Mouse (Mus musculus) cerebellum, adult 18-20 months (tissue): ENCODE data around the gene Stk26.

Experiments
- DNase-seq, 2 experiments: peaks; one replicate each; pipeline ENCODE4 v3.0.0; 2021

Stk26 gene

DNA sequence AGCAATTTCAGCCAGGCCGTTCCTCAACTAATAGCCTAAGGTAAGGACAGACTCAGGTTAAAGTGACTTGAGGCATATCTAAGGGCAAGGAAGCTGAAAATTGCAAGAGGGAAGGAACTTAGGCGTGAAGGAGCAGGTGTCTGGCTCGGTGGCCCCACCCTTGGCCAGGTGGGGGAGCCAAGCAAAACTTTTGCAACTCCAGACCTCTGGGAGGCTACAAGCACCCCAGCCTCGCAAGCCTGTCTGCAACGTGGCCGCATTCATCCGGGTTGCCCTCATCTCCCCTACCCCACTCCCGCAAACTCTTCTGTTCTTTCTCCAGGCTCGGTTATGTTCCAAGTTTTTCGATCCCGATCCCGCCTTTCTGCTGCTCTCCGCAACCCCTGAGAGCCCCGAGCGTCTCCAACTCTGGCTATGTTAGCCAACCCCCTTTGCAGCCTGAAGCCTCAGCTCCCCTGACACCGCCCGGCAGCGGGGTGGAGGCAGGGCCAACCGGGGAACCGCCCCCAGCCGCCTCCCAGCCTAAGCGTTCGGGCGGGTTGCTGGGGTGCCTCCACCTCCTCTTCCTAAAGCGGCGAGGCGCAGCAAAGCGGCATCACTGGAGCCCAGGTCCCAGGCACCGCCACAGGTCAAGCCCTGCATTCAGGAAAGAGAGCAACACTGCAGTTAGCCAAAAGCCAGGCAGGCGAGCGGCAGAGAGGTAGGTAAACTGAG is at the start of gene Stk26:
Stk26 (plus strand) TSS at position 201 of the 714 bp plus-strand sequence.
- peak; percentile 10 to 12 for DNase-seq

DNA sequence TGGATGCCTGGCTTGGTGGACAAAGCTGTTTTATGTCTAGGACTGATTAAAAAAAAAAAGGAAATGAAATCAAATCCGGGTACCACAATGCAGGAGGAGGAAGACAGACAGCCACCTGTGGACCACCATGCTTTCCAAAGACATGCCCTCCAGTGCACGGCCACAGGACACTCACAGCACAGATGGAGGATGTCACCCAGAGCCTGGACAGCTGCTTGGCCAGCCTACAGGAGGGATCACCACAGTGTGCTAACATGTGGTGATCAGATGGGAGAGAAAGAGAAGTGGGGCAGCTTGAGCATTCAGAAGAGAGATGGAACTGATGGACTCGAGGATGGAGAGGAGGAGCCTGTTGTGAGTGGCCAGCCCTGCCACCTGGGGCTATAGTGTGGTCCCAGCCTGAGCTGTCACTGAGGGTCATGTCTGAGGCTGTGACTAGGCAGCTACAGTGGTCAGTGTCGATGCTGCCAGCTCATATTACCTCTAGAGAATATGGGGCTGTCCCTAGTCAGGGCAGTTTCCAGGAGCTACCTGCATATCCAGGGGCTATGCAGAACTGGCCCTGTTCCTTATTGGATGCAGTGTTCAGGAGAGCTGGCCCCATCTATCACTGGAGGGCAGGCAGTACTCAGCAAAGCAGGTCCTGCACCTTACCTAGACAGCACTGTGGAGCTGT is 47.7 kb upstream of the Stk26 start:
- DNase-seq: no peak

DNA sequence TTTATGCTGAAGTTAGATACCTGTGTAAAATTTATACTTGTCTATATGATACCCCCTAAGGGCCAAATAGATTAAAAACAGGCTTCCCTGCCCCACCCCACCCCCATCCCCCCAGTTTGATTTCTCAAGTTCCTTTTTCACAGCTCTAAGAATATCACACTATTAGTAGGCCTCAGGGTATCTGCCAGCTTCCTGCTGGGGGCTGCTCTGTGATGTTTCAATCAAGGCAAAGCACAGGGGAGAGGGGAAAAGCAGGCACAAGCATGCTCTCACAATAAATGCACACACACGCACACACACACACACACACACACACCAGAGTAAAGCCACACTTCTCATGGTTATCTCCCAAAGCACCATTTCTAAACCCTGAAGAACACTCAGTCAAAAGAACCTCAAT is 43.0 kb upstream of the Stk26 start:
- DNase-seq: no peak

DNA sequence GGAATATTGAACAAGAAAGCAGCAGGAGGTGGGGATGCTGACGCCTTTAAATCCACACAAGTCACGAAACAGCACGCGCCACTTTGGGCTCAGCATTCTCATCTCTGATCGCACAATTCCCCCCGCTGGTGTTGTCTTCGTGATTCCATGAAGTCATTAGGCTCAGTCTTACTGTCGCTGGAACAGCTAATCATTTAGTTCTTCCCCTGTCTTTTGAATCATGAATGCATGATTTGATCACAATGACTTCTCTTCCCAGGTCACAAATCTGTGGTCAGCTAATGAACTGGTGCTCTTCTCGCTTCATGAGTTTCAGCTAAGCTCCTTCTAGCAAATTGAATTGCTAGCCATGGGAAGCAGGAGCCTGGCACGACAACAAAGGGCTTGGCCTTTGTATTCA is 42.3 kb upstream of the Stk26 start:
- DNase-seq: no peak

DNA sequence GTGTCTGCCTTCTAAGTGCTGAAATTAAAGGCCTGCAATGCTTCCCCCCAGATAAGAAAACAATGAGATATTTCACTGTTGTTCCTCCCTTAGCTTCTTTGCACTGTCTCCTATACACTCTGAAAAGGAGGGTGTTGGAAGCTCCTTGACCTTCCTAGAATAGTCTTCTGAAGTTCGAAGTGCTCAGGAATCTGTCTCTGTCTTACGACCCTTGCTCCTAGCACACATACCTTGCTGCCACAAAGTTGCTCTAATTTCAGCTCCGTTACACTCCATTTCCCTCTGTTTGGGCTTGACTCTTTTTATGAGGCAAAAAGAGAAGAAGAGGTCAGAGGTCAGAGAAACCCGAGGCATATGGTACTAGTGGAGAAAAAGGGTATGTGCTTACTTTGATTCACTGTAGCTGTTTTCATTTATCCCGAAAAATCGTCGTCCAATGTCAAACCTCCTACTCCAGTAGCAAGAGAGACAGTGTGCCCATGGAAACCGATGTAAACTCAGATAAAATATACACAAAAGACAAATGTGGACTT is 41.1 kb upstream of the Stk26 start:
- no peak for DNase-seq

DNA sequence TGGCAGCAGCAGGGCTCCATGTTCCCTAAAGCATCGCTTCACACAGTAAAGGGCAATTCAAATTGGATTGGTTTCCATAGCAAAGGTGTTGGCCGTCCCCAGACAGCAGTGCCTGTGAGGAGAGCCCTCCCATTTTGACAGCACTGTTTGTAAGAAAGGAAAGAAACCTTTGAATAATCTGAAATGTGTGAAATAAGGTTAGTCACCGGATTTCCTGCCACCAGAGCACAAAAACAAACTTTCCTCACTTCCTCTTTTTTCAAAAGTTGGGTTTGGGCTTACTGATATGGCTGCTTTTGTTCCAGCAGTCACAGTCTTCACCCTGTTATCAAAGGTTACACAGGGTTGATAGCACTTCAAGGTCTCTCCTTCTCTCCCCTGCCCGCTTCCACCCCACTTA is 35.2 kb upstream of the Stk26 start:
- DNase-seq: no peak

DNA sequence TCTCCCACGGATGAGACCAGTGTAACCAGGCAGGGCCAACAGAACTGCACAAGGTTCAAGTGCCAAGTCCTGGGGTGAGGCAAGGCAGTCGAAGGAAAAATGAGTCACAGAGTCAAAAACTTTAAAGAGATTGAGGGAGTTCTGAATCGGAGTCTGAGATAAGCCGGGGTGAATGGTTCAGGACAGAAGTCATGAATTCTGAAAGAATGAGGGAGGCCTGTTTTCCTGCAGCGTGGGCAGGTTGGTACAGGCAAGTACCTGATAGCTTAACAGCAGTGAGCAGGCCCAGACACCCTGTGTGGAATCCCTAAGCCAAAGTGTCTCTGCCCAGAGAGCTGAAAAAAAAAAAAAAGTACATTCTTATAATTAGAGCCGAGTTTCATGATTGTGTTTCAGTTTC is 17.0 kb upstream of the Stk26 start:
- no peak for DNase-seq

DNA sequence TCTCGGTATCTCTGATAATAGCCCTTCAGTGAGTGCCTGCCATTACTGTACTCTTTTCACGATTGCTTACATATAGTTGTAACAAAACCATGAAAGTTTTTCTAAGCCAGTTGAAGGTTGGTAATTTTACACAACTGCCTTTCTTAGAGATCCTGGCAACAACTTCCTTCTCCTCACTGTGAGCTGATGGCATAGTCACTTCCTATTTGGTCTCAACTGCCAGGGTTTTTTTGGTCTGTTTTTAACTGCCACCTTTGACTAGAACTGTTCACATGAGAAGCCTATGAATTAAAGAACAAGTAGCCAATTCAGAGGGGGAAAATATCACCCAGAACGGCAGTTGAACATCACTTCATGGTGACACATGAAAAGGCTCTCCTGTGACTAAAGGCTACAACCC is 5.3 kb upstream of the Stk26 start:
- DNase-seq: no peak

DNA sequence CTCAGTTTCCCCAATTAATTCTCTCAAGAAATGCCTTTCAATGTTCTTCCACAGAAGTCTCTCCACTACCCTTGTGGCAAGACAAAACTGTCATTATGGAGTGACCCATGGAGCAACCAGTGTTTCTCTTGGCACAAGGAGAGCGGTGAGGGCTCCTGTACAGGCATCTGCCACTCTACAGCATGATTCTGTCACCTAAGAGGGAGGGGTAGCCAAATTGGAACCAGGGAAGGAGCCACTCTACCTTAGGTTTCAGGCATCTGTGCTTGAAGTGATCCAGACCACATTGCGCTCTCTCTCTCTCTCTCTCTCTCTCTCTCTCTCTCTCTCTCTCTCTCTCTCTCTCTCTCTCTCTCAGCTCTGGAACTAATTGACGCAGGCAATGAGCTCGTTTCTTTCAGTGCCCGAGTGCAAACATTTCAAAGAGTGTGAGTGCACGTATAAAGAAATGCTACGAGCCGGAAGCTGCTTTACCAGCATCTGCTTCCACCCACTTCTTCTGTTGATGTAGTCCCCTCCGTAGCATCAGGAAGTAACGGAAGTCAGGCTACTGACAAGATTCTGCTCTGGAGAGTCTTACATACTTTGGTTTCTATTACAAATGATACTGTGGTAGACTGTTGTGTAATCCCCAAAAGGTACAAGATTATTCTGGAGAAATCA is 4.7 kb upstream of the Stk26 start:
- no peak for DNase-seq

DNA sequence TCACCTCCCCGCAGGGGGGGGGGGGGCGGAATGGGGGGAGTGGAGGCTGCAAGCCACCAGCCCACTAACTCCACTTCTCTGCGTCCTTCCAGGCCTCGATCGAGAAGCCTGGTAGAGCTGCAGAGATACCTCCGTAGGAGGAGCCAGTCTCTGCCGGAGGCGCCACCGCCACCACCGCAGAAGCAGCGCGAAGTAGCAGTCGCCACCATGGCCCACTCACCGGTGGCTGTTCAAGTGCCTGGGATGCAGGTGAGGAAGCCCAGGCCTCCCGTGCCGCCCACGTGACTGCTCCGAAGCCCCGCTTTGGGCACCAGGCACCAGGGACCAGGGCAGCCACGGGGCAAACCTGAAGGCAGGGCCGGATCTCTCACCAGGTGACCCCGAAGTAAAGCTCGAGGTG is 740 bp downstream of the Stk26 start:
- peak in 1 of 2 experiments; percentile 5 for DNase-seq

DNA sequence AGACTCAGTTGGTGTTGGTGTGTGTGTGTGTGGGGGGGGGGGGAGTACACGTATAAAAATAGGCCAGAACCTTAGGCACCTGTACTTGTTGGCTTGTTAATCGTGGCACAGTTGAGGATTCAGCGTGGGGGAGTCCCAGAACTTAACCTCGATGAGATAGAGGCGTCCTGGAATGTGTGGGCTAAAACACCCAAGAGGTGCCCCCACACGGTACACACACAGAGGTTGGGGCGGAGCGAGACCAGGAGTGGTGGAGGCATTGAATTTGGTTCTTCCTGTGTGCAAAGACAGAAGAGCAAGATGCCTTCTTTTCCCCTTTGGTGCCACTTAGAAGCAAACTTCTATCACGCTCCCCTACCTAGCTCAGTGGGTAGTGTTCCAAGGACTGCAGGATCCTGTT is 1.2 kb downstream of the Stk26 start:
- no peak for DNase-seq

DNA sequence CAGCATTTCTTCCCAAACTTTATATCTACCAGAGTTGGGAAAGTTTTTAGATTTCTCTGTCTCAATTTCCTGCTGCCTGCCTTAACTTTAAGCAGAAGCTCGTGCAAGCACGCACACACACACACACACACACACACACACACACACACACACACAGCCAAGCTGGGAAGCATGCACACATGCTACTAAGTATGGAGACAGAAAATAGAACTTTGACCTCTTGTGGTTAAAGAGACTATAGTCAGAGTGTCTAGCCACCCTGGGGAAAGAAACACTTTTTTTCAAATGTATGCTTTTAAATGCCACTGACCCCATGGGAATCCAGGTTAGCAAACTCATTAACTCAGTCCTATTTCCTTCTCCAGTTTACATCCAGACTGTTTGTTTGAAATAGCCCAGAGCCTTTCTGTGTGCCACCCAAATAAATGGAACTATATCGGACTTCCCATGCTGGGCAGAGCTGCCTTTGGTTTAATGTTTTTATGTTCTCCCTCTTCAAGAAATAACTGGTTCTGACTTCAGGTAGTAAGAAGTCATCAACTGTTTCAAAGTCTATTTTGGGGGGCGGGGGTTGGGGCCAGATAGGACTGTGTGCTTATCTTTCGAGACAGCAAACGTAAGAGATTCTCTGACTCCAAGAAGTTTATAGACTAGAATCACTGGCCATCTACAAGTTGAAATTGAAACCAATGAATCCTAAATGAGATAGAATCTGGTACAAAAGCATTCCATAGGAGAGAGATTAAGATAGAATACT is 9.8 kb downstream of the Stk26 start:
- no peak for DNase-seq

DNA sequence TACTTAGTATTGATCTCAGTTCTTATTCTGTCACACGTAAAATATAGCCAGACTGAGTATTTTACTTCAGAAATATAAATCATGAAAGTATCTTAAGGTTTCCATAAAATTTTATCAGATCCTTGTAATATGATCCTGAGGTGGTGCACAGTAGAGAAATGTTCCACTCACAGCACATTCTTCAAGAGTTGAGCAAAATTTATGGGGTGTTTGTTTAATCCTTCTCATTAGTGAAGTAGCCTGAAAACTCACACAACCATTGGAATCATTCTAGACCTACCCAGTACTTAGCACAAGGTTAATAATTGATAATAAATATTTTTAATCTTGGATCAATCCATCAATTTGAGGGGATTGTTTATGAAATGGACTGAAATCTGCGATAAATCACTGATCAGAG is 22.9 kb downstream of the Stk26 start:
- no peak for DNase-seq

DNA sequence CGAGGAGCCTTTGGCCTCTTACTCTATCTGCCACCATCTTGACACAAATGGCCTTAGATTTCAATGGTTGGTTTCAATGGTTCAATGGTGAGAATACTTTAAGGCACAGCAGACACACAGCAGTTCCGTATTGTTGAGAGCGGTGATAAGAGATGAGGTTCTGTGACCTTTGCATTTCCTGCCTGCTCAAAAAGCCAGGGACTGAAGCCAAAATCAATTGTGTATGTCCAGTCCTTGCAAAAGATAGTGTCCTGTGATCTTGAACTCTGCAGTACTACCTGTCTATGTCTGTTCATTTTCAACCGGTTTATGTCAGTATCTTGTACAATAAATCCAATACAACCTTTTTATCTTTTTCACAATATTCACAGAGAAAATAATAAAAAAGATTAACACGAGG is 23.9 kb downstream of the Stk26 start:
- no peak for DNase-seq

DNA sequence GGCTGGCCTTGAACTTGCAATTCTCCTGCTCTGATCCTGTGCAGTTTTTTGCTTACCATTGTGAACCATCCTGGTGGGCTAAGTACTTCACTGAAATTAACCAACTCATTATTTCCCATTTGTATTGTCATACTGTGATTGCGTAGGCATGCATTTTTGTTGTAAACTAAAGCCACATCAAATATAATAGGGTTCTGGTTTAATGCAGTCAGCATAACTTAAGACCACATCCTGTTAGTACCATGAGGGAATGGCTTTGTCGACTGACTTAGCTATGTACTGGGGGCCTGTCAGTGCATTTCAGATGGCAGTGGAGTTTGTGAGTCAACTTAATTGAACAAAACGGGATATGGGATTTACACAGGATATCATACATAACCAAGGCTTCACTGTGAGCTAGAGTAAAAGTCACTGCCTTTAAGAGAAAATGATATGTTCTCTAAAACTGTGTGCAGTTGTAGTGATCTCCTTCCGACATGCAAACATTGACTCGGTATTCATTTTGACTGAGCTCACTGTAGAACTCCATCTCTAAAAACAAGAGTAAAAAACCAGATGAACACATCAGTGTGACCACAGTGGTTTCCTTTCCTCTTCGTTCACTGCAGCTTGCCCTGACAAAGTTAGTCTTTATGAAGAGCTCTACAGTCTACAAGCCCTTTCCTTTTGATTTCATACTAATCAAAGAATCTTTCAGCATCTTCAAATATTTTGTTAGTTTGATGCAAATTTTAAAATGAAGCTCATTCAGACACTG is 33.6 kb downstream of the Stk26 start:
- no peak for DNase-seq

DNA sequence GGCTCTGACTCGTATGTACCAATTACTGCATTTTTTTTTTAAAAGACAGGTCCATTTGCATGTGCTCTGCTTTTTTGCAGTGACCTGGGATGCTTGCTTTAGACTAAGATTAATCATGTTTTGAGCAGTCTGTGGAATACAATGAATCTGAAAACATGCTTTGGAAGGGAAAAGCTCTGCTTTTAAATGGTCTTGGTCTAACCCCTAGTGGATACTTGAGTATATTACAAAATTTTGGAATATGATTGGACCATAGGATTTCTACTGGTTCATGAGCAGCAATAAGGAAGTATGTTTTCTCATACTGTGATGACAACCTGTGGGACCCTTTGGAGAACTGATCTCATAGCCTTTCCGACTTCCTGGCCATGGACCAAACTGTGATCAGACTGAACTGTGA is 47.2 kb downstream of the Stk26 start:
- DNase-seq: no peak

DNA sequence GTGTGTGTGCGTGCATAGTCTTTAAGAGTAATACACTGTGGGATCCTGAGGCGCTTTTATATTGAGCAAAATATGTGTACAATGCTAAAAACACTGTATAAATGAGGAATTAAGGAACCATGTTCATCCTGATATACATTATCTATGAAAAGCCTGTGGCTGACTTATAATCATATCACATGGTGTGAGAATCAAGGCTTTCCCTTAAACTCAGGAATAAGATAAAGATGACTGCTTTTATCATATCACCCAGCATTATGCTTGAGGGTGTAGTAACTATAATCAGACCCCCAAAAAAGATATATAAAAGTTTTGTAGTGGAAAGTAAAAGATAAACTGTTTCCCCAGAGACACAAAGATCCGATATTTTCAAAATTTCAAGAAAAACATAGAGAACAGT is 62.6 kb downstream of the Stk26 start:
- DNase-seq: no peak

DNA sequence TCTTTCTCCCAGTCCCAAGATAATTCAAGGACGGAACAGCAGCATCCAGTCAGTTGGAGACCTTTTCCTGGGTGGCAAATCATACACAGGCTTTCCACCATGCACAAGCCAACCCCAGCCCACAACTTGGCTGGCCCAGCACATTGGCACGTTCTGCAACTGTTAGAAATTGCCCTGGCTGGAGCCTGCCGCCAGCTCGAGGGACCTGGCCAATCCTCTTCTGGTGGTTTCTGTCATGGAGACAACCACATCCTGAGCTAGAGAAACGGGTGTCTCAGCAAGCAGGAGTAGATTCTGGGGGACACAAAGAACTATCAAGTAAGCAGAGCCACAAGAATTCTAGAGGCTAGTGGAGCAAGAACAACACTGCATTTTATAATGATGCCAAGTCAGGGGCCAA is 69.1 kb downstream of the Stk26 start:
- no peak for DNase-seq

DNA sequence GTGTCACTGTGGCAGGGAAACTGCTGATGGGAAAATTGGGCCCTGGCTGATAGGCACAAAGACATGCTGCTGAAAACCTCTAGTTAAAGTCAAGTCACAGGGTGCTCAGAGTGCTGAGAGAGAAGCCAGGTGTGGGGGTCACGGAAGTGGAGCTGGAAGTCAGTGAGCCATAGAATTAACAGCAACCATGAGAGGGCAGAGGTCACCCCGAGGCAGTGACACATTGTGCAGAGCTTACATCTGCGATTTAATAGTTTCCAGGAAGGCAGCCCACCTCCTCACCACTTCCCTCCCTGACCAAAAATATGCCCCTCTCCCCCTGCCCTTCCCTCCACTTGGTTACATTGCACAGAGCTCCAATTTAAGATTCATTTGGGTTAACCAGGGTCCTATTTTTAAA is 76.5 kb downstream of the Stk26 start:
- no peak for DNase-seq

DNA sequence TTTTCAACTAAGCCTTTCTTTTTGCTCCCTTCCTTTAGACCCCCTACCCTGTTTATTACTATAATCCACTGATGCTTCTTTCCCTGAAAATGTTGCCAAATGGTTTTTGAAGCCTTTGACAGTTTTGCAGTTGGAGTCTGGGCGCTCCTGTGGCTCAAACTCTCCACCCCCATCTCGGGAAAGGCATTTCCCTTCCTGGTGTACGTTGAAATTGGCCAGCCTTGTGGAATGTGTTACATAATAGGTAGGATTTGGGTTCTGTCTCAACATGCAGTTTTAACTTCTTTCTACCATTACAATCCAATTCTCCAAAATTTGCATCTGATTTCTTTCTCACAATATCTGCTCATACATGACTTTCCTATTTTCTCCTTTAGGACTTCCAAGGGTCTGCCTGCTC is 77.9 kb downstream of the Stk26 start:
- no peak for DNase-seq

DNA sequence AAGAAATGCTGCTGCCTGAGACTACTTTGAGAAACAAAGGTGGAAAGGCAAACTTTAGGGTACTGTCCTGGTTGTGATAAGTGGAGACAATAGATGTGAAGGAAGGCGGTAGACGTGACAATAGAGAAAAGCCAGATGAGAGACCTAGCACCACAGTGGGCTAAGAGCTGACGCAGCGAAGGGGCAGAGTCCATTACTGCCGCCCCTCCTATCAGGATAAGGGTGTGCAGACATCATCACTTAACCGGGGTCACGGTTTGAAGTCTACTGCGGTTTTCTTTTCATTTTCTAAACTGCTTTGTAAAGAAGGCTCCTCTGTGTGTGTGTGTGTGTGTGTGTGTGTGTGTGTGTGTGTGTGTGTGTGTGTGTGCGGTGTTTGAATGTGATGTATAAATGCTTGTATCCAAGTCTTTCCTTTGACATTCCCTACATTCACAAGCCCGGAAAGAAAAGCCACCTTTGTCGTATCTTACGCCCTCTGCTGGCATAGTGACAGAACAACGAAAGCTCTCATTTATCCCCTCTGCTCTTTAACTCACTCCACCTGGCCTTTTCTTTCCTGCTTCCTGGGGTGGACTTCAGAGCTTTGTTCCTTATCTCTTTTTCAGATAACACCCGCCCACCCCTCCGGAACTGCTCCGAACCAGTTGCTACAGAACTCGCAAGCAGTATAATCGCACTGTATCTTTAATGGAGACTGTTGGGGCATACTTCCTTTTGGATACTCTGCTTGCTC is 84.0 kb downstream of the Stk26 start:
- peak in 1 of 2 experiments; percentile 3 for DNase-seq
